Mouse (Mus musculus): ENCODE data around the gene Chrng.

DNA sequence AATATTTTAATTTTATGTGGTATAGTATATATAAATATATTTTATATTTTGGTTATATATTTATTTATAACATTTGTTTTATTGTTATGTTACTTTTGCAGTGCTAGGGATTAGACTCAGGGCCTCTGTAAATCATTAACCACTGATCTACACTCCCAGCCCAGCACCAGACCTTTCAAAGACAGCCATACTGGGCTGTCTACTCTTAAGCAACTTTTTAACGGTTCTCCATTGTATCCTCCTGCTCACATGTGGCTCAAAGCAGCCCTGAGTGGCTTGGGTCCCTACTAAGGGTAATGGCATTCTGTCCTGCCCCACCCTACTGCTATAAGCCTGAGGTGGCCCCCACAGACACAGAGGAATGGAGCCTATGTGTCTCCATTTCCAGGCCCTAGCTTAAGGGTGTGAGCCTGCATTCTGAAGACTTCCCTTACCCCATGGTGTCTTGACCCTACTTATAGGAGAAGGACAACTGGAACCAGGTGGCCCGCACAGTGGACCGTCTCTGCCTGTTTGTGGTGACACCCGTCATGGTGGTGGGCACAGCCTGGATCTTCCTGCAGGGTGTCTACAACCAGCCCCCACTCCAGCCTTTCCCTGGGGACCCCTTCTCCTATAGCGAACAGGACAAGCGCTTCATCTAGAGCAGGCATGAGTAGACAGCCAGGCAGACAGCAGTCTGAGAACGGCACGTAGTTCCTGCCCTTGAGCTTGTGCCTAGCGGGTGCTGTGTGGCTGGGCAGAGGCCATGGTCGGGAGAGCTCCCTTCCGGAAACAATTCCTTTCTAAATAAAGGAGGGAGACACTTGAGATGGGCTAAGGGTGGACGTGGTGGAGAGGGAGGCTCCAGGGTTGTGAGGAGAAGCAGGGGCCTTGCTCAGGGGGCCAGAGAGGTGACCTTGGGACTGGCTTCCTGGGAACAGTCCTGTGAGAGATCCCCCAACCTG, 6.1 kb upstream of the Chrng start:
- no peak for TF ChIP-seq NRF1 (IDR thresholded peaks at IDR 0.05; ENCODE audit: low read depth, low read length)
- no peak for TF ChIP-seq E2F4 (IDR thresholded peaks at IDR 0.05; ENCODE audit: insufficient replicate concordance, low read depth, low read length)
- TF ChIP-seq ZNF384 (IDR thresholded peaks at IDR 0.05; ENCODE audit: low read depth, low read length), result no peak
- TF ChIP-seq POLR2A (IDR thresholded peaks at IDR 0.05; ENCODE audit: low read depth, low read length), result no peak
